Mouse (Mus musculus): ENCODE data around the gene Il4ra. TPM values are rescaled to one million over a fixed set of nuclear protein-coding genes. Genes with fewer than 3 reads are reported as not detected.

Il4ra gene
- total and polyA plus RNA-seq, 3 experiments, result 18.2 to 27.4 (median 26.4) TPM

- dilution Hi-C loops (cut with MboI; ENCODE audit: extremely low pct_ligation_motif_present, extremely low pct_unique_long_range_greater_than_20kb, low sequenced_read_pairs), result no loop called here
- Histone ChIP-seq H3K4me3 (replicated peaks in 1 of 3; ENCODE audit: low read depth in 2 of 3, low read length in 2 of 3, poor library complexity in 1 of 3) (no peak overlapping the region), H3K27ac (ENCODE audit: insufficient read depth, low read depth) (no peak overlapping the region), H3K36me3 (replicated peaks in 1 of 2; ENCODE audit: control insufficient read depth in 1 of 2, insufficient read depth in 1 of 2, low read length in 1 of 2) (peaks cover 90 to 100% of the 10 kb centered on the region in 2 experiments), H3K9me3 (replicated peaks; ENCODE audit: low read length) (no peaks in the 10 kb centered on the region), H3K4me1 (ENCODE audit: control insufficient read depth in 1 of 2, insufficient read depth in 2 of 2) (peaks cover 0 to 18% of the 10 kb centered on the region in 2 experiments; a peak in 2 of 4 replicates), H3K4me2 (ENCODE audit: insufficient read depth, low read depth, poor library complexity, severe bottlenecking) (no peak overlapping the region), H3K79me2 (replicated peaks; ENCODE audit: control insufficient read depth, extremely low read depth, insufficient read depth, poor library complexity, severe bottlenecking) (no peaks in the 10 kb centered on the region), H3K9ac (ENCODE audit: insufficient read depth, low read depth) (no peak overlapping the region), H3K27me3 (replicated peaks) (no peaks in the 10 kb centered on the region)
- in situ Hi-C loops (cut with MboI; ENCODE audit: low pct_ligation_motif_present, low pct_unique_long_range_greater_than_20kb, low sequenced_read_pairs), result no loop called here
- DNase-seq (ENCODE audit: extremely low read depth), result no peak
- no peak for TF ChIP-seq BHLHE40 (IDR thresholded peaks at IDR 0.05; ENCODE audit: low read depth, low read length)
- TF ChIP-seq RAD21 (IDR thresholded peaks at IDR 0.05; ENCODE audit: low read depth, low read length), result no peak
- TF ChIP-seq TBP (conservative IDR thresholded peaks at IDR 0.05; ENCODE audit: low read depth, low read length), result no peak
- TF ChIP-seq UBTF (IDR thresholded peaks at IDR 0.05; ENCODE audit: low read depth, low read length), result no peak
- TF ChIP-seq ETS1 (conservative IDR thresholded peaks at IDR 0.05; ENCODE audit: low read depth, low read length), result no peak
- no peak for TF ChIP-seq ELF1 (IDR thresholded peaks at IDR 0.05; ENCODE audit: low read depth, low read length)
- TF ChIP-seq USF1 (IDR thresholded peaks at IDR 0.05; ENCODE audit: low read depth, low read length), result no peak
- no peak for TF ChIP-seq POLR2A (IDR thresholded peaks at IDR 0.05; ENCODE audit: low read depth, low read length)
- TF ChIP-seq KAT2A (IDR thresholded peaks at IDR 0.05; ENCODE audit: insufficient replicate concordance, low read length), result no peak
- TF ChIP-seq HCFC1 (IDR thresholded peaks at IDR 0.05; ENCODE audit: low read depth, low read length), result no peak
- no peak for TF ChIP-seq NELFE (IDR thresholded peaks at IDR 0.05; ENCODE audit: low read depth, low read length)
Measured at GRCm38 (mm10) chr7:125572737-125573136, 20.8 kb downstream of the Il4ra start.

GRCm38 (mm10) chr7:125573849-125574248 lies 21.9 kb downstream of the Il4ra start:
- Histone ChIP-seq H3K27me3 (replicated peaks) (no peaks in the 10 kb centered on the region), H3K4me1 (ENCODE audit: control insufficient read depth in 1 of 2, insufficient read depth in 2 of 2) (peaks cover 0 to 20% of the 10 kb centered on the region in 2 experiments; a peak in 2 of 4 replicates), H3K4me2 (ENCODE audit: insufficient read depth, low read depth, poor library complexity, severe bottlenecking) (no peak overlapping the region), H3K9ac (ENCODE audit: insufficient read depth, low read depth) (no peak overlapping the region), H3K4me3 (replicated peaks in 1 of 3; ENCODE audit: low read depth in 2 of 3, low read length in 2 of 3, poor library complexity in 1 of 3) (no peak overlapping the region), H3K36me3 (replicated peaks in 1 of 2; ENCODE audit: control insufficient read depth in 1 of 2, insufficient read depth in 1 of 2, low read length in 1 of 2) (peaks cover 80 to 93% of the 10 kb centered on the region in 2 experiments), H3K9me3 (replicated peaks; ENCODE audit: low read length) (no peaks in the 10 kb centered on the region), H3K27ac (ENCODE audit: insufficient read depth, low read depth) (no peak overlapping the region), H3K79me2 (replicated peaks; ENCODE audit: control insufficient read depth, extremely low read depth, insufficient read depth, poor library complexity, severe bottlenecking) (no peaks in the 10 kb centered on the region)
- DNase-seq (ENCODE audit: extremely low read depth), result no peak
- dilution Hi-C loops (cut with MboI; ENCODE audit: extremely low pct_ligation_motif_present, extremely low pct_unique_long_range_greater_than_20kb, low sequenced_read_pairs) (no loop called here), in situ Hi-C loops (cut with MboI; ENCODE audit: low pct_ligation_motif_present, low pct_unique_long_range_greater_than_20kb, low sequenced_read_pairs) (no loop called here)
- TF ChIP-seq CHD1 (IDR thresholded peaks at IDR 0.05; ENCODE audit: low read depth, low read length), result no peak
- no peak for TF ChIP-seq SMC3 (IDR thresholded peaks at IDR 0.05; ENCODE audit: low read depth, low read length)
- no peak for TF ChIP-seq ELF1 (IDR thresholded peaks at IDR 0.05; ENCODE audit: low read depth, low read length)
- TF ChIP-seq UBTF (IDR thresholded peaks at IDR 0.05; ENCODE audit: low read depth, low read length), result no peak
- TF ChIP-seq ETS1 (conservative IDR thresholded peaks at IDR 0.05; ENCODE audit: low read depth, low read length), result no peak
- TF ChIP-seq TBP (conservative IDR thresholded peaks at IDR 0.05; ENCODE audit: low read depth, low read length), result no peak
- no peak for TF ChIP-seq TCF12 (IDR thresholded peaks at IDR 0.05; ENCODE audit: low read depth, low read length)
- no peak for TF ChIP-seq MXI1 (IDR thresholded peaks at IDR 0.05; ENCODE audit: low read depth, low read length)
- TF ChIP-seq CTCF (conservative IDR thresholded peaks at IDR 0.05 in 1 of 2, IDR thresholded peaks at IDR 0.05 in 1 of 2; ENCODE audit: low read depth in 2 of 2, low read length in 2 of 2), result no peak
